Mouse (Mus musculus): ENCODE results near the gene Tfb2m. TPM values are rescaled to one million over a fixed set of nuclear protein-coding genes. Genes with fewer than 3 reads are reported as not detected.

The Tfb2m gene
- polyA plus RNA-seq, 1 experiment from 2014 or later: 25.0 TPM

- Histone ChIP-seq H3K9ac (ENCODE audit: low read depth, low read length) (no peak overlapping the region), H3K4me1 (replicated peaks; ENCODE audit: control insufficient read depth, insufficient read depth, low read length) (peaks cover 27% of the 10 kb centered on the region), H3K4me3 (ENCODE audit: low read depth, low read length) (no peak overlapping the region), H3K9me3 (ENCODE audit: control insufficient read depth, low read length) (no peaks in the 10 kb centered on the region), H3K4me2 (no peak overlapping the region), H3K36me3 (ENCODE audit: control insufficient read depth, insufficient read depth, low read length) (no peaks in the 10 kb centered on the region), H3K27me3 (replicated peaks; ENCODE audit: control insufficient read depth, insufficient read depth, low read length) (no peaks in the 10 kb centered on the region), H3K27ac (ENCODE audit: low read depth, low read length) (no peak overlapping the region)
- WGBS: 60% methylated on average over 4 of the region's 4 CpGs
- no peak for DNase-seq (ENCODE audit: low spot score)
- peak; percentile 62 for ATAC-seq (replicated peaks; ENCODE audit: low FRiP score)
These were observed 22.8 kb upstream of the Tfb2m start for GRCm38 (mm10) chr1:179568690-179569398.

- H3K36me3 ChIP-seq (ENCODE audit: control insufficient read depth, insufficient read depth, low read length): no peaks in the 10 kb centered on the region
- no peaks in the 10 kb centered on the region for H3K9me3 ChIP-seq (ENCODE audit: control insufficient read depth, low read length)
- no peaks in the 10 kb centered on the region for H3K27me3 ChIP-seq (replicated peaks; ENCODE audit: control insufficient read depth, insufficient read depth, low read length)
- H3K4me1 ChIP-seq (replicated peaks; ENCODE audit: control insufficient read depth, insufficient read depth, low read length): peaks cover 26% of the 10 kb centered on the region
- H3K4me3 ChIP-seq (ENCODE audit: low read depth, low read length): no peak overlapping the region
- no peak for ATAC-seq (replicated peaks; ENCODE audit: low FRiP score)
- no peak overlapping the region for H3K9ac ChIP-seq (ENCODE audit: low read depth, low read length)
- WGBS: 80% methylated on average over 7 of the region's 7 CpGs
- H3K4me2 ChIP-seq: no peak overlapping the region
- no peak overlapping the region for H3K27ac ChIP-seq (ENCODE audit: low read depth, low read length)
- no peak for DNase-seq (ENCODE audit: low spot score)
These were observed 21.5 kb upstream of the Tfb2m start for GRCm38 (mm10) chr1:179567558-179567957.

- Histone ChIP-seq H3K4me3 (ENCODE audit: low read depth, low read length) (no peak overlapping the region), H3K9ac (ENCODE audit: low read depth, low read length) (no peak overlapping the region), H3K36me3 (ENCODE audit: control insufficient read depth, insufficient read depth, low read length) (no peaks in the 10 kb centered on the region), H3K9me3 (ENCODE audit: control insufficient read depth, low read length) (no peaks in the 10 kb centered on the region), H3K27ac (ENCODE audit: low read depth, low read length) (no peak overlapping the region), H3K4me1 (replicated peaks; ENCODE audit: control insufficient read depth, insufficient read depth, low read length) (peaks cover 20% of the 10 kb centered on the region), H3K4me2 (no peak overlapping the region), H3K27me3 (replicated peaks; ENCODE audit: control insufficient read depth, insufficient read depth, low read length) (no peaks in the 10 kb centered on the region)
- DNase-seq (ENCODE audit: low spot score): no peak
- 85% methylated on average over 5 of the region's 5 CpGs for WGBS
- no peak for ATAC-seq (replicated peaks; ENCODE audit: low FRiP score)
These were observed 17.9 kb upstream of the Tfb2m start for GRCm38 (mm10) chr1:179563926-179564325.

GRCm38 (mm10) chr1:179563211-179563610, 17.1 kb upstream of the Tfb2m start:
- Histone ChIP-seq H3K4me2 (no peak overlapping the region), H3K9ac (ENCODE audit: low read depth, low read length) (no peak overlapping the region), H3K9me3 (ENCODE audit: control insufficient read depth, low read length) (no peaks in the 10 kb centered on the region), H3K4me1 (replicated peaks; ENCODE audit: control insufficient read depth, insufficient read depth, low read length) (peaks cover 15% of the 10 kb centered on the region), H3K27ac (ENCODE audit: low read depth, low read length) (no peak overlapping the region), H3K4me3 (ENCODE audit: low read depth, low read length) (no peak overlapping the region), H3K36me3 (ENCODE audit: control insufficient read depth, insufficient read depth, low read length) (no peaks in the 10 kb centered on the region), H3K27me3 (replicated peaks; ENCODE audit: control insufficient read depth, insufficient read depth, low read length) (no peaks in the 10 kb centered on the region)
- DNase-seq (ENCODE audit: low spot score) (no peak), ATAC-seq (replicated peaks; ENCODE audit: low FRiP score) (no peak)
- WGBS: 78% methylated on average over 4 of the region's 4 CpGs

GRCm38 (mm10) chr1:179560845-179561430, 14.9 kb upstream of the Tfb2m start:
- Histone ChIP-seq H3K4me3 (ENCODE audit: low read depth, low read length) (no peak overlapping the region), H3K27ac (ENCODE audit: low read depth, low read length) (no peak overlapping the region), H3K4me1 (replicated peaks; ENCODE audit: control insufficient read depth, insufficient read depth, low read length) (0 out of 2 replicates have a peak, but pooled peaks cover 4% of the 10 kb centered on the region), H3K27me3 (replicated peaks; ENCODE audit: control insufficient read depth, insufficient read depth, low read length) (no peaks in the 10 kb centered on the region), H3K9me3 (ENCODE audit: control insufficient read depth, low read length) (no peaks in the 10 kb centered on the region), H3K36me3 (ENCODE audit: control insufficient read depth, insufficient read depth, low read length) (no peaks in the 10 kb centered on the region), H3K4me2 (no peak overlapping the region), H3K9ac (ENCODE audit: low read depth, low read length) (no peak overlapping the region)
- no peak for DNase-seq (ENCODE audit: low spot score)
- ATAC-seq (replicated peaks; ENCODE audit: low FRiP score): no peak
- WGBS: 91% methylated on average over 6 of the region's 6 CpGs

GRCm38 (mm10) chr1:179559446-179560194, 13.6 kb upstream of the Tfb2m start:
- 72% methylated on average over 11 of the region's 11 CpGs for WGBS
- no peak overlapping the region for H3K27ac ChIP-seq (ENCODE audit: low read depth, low read length)
- no peak for DNase-seq (ENCODE audit: low spot score)
- H3K4me1 ChIP-seq (replicated peaks; ENCODE audit: control insufficient read depth, insufficient read depth, low read length): 0 out of 2 replicates have a peak, but pooled peaks cover 4% of the 10 kb centered on the region
- no peak overlapping the region for H3K4me2 ChIP-seq
- no peaks in the 10 kb centered on the region for H3K27me3 ChIP-seq (replicated peaks; ENCODE audit: control insufficient read depth, insufficient read depth, low read length)
- H3K9me3 ChIP-seq (ENCODE audit: control insufficient read depth, low read length): no peaks in the 10 kb centered on the region
- no peak overlapping the region for H3K9ac ChIP-seq (ENCODE audit: low read depth, low read length)
- no peaks in the 10 kb centered on the region for H3K36me3 ChIP-seq (ENCODE audit: control insufficient read depth, insufficient read depth, low read length)
- no peak for ATAC-seq (replicated peaks; ENCODE audit: low FRiP score)
- no peak overlapping the region for H3K4me3 ChIP-seq (ENCODE audit: low read depth, low read length)

- no peak overlapping the region for H3K4me2 ChIP-seq
- no peak overlapping the region for H3K27ac ChIP-seq (ENCODE audit: low read depth, low read length)
- H3K9me3 ChIP-seq (ENCODE audit: control insufficient read depth, low read length): no peaks in the 10 kb centered on the region
- H3K4me1 ChIP-seq (replicated peaks; ENCODE audit: control insufficient read depth, insufficient read depth, low read length): peaks cover 11% of the 10 kb centered on the region
- H3K27me3 ChIP-seq (replicated peaks; ENCODE audit: control insufficient read depth, insufficient read depth, low read length): no peaks in the 10 kb centered on the region
- no peak overlapping the region for H3K9ac ChIP-seq (ENCODE audit: low read depth, low read length)
- ATAC-seq (replicated peaks; ENCODE audit: low FRiP score): no peak
- 83% methylated on average over 3 of the region's 3 CpGs for WGBS
- H3K4me3 ChIP-seq (ENCODE audit: low read depth, low read length): no peak overlapping the region
- H3K36me3 ChIP-seq (ENCODE audit: control insufficient read depth, insufficient read depth, low read length): no peaks in the 10 kb centered on the region
- no peak for DNase-seq (ENCODE audit: low spot score)
These were observed 10.9 kb upstream of the Tfb2m start for GRCm38 (mm10) chr1:179556921-179557320.

GRCm38 (mm10) chr1:179553949-179554347, 7.9 kb upstream of the Tfb2m start:
- 70% methylated on average over 4 of the region's 4 CpGs for WGBS
- no peak for ATAC-seq (replicated peaks; ENCODE audit: low FRiP score)
- Histone ChIP-seq H3K27ac (ENCODE audit: low read depth, low read length) (no peak overlapping the region), H3K27me3 (replicated peaks; ENCODE audit: control insufficient read depth, insufficient read depth, low read length) (no peaks in the 10 kb centered on the region), H3K4me1 (replicated peaks; ENCODE audit: control insufficient read depth, insufficient read depth, low read length) (peaks cover 17% of the 10 kb centered on the region), H3K9me3 (ENCODE audit: control insufficient read depth, low read length) (no peaks in the 10 kb centered on the region), H3K4me3 (ENCODE audit: low read depth, low read length) (no peak overlapping the region), H3K36me3 (ENCODE audit: control insufficient read depth, insufficient read depth, low read length) (no peaks in the 10 kb centered on the region), H3K9ac (ENCODE audit: low read depth, low read length) (no peak overlapping the region), H3K4me2 (no peak overlapping the region)
- no peak for DNase-seq (ENCODE audit: low spot score)

Data from liver, embryonic 11.5 days (tissue).